Mouse (Mus musculus) E14TG2a.4 (cell line): ENCODE results near the gene Ubl5.

ENCODE experiments used
- CTCF ChIP-seq: conservative IDR thresholded peaks from 2 replicates; pipeline ENCODE4 v1.5.1; 2014; ENCODE audit warnings: low read length
- NANOG ChIP-seq: IDR thresholded peaks from 2 replicates; pipeline ENCODE4 v1.6.1; 2014; ENCODE audit warnings: borderline replicate concordance, low read length, mixed read lengths

- no peak for TF ChIP-seq CTCF
- TF ChIP-seq NANOG = no peak
Measured at GRCm38 (mm10) chr9:20652260-20652658, 9.6 kb downstream of the Ubl5 start.
